Mouse (Mus musculus) kidney, adult 11 months (tissue): Measurements from ENCODE around the gene Fam131b.

ENCODE experiments used
- DNase-seq: peaks from one replicate; pipeline ENCODE4 v3.0.0; 2022

Gene Fam131b

DNA sequence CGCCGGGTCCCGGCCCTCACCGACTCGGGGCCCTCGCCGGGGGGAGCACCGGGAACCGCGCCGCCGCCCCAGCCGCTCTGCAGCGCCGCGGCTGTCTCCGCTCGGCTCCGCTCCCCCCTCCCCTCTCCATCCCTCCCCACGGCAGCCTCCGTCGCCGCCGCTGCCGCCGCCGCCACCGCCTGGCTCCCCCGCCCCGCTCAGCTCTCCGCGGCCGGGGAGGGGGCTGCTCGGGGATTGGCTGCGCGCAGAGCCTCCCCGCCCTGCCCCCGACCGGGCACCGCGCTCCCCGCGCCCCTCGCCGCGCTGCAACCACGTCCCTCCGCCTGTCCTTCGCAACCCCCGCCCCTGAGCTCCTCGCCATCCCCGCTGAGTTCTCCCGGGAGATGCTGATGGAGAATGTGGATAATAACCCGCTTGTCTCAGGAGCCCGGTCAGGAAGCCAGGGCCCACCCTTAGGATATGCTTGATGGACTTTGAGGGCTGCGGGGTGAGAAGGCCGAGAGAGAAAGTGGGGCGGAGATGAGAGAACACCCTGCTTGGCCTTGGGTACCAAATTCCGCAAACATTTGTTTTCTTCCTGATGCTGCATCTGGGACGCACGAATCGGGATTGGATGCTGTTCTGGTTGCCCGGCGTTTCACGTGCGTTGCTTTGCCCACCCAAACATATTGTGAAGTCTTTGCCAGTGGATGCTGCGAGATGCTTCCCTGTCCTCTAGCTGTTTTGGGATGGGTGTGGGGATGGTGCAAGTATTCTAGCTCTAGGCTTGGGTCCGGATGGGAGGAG is at the start of gene Fam131b:
Gene Fam131b (minus strand): TSS at position 162 of the 786 bp plus-strand sequence.
- DNase-seq = no peak

- no peak for DNase-seq
Observed at GRCm38 (mm10) chr6:42373669-42374430, 49.4 kb upstream of the Fam131b start.

- peak; percentile 81 for DNase-seq
Observed at GRCm38 (mm10) chr6:42372816-42373547, 48.5 kb upstream of the Fam131b start, which contains the start of gene Epha1. Epha1 (minus strand) TSS chr6:42373268.

- no peak for DNase-seq
Observed at GRCm38 (mm10) chr6:42372421-42372815, 48.0 kb upstream of the Fam131b start.

- no peak for DNase-seq
Observed at GRCm38 (mm10) chr6:42372001-42372400, 47.6 kb upstream of the Fam131b start.

- no peak for DNase-seq
Observed at GRCm38 (mm10) chr6:42370630-42371363, 46.4 kb upstream of the Fam131b start.

GRCm38 (mm10) chr6:42369870-42370269 is 45.4 kb upstream of the Fam131b start:
- DNase-seq = peak; percentile 73

- DNase-seq = no peak
Observed at GRCm38 (mm10) chr6:42365215-42365614, 40.8 kb upstream of the Fam131b start.

- no peak for DNase-seq
Observed at GRCm38 (mm10) chr6:42364607-42365006, 40.2 kb upstream of the Fam131b start.

DNA sequence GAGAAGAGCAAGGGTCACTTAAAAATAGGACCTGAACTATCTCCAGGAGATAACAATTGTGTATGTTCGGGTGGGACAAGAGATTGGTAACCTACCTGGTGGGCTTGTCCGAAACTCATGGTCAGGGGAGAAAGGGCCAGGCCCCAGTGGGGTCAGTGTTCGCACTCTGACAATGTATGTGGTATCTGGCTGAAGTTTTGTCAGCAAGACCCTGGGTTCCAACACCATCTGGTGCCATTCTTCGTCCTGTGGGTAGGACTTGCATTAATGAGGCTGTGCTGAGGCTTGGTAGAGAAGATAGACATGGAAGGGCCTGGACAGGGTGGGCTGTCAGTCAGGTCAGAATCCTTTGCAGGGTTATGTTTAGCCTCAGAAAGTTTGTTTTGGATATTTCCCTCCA is 39.6 kb upstream of the Fam131b start:
- DNase-seq = no peak

- DNase-seq = no peak
Observed at GRCm38 (mm10) chr6:42362974-42363373, 38.5 kb upstream of the Fam131b start.

GRCm38 (mm10) chr6:42362497-42362896 is 38.1 kb upstream of the Fam131b start:
- DNase-seq = no peak

DNA sequence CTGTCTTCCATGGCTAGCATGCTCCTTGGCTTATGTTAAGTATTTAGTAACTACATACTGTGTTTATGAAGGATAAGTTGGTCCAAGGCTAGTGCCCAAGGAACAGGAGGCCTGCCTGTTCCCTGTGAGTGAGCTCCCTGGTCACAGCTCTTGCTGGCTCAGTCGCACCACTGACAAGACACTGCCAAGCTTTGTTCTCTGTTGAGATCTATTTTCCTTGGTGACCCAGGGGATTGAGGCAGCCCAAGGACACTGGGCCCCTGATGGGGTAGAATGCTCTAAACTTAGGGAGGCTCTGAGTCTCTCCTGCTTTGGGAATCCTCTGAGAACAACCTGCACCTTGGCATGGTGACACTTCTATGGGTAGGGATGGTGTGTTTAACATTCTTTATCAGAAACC is 37.6 kb upstream of the Fam131b start:
- DNase-seq = no peak

GRCm38 (mm10) chr6:42361041-42361895 is 36.8 kb upstream of the Fam131b start:
- no peak for DNase-seq

DNA sequence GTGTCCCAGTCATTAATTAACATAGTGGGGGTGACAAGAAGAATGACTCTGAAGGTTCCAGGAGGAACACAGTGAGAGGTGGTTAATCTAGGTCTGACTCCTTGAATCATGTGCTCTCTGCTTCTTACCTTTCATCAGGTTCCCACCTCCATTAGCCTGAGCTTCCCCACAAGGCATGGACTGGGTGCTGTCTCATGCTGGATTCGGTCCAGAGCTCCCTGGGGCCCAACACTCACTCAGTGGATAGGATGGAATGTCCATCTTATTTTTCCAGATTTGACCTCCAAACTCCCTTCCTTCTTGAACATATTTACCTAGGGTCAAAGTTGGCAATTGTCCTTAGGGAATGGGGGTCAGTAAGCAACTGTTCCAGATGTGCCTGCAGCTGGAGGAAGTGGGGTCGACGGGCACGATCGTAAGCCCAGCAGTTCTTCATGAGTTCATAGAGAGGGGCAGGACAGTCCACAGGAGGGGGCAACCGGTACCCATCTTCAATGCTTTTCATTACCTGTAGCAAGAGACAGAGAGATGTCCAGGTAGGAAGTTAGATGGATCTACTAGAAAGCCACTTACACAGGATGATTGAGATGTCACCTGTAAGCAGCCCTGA is 35.9 kb upstream of the Fam131b start:
- no peak for DNase-seq

GRCm38 (mm10) chr6:42359364-42360147 is 35.1 kb upstream of the Fam131b start:
- DNase-seq = no peak

DNA sequence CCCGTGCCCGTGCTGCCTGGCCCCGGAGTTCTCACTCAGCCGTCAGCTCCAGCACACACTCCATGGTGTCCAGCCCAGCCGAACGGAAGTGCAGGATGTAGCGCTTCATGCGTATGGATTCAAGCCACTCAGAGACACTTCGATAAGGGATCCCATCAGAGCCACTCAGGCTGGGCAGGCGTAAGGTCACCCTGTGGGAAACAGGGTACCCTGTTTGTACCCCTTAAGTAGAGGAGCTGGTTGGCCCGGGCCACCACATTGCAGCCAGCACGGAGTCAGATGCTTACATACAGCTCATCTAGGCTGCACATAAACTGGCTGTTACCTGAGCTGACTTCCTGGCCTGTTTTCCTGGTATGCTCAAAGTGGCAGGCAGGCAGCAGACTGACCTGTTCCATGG is 34.5 kb upstream of the Fam131b start:
- DNase-seq = no peak

DNA sequence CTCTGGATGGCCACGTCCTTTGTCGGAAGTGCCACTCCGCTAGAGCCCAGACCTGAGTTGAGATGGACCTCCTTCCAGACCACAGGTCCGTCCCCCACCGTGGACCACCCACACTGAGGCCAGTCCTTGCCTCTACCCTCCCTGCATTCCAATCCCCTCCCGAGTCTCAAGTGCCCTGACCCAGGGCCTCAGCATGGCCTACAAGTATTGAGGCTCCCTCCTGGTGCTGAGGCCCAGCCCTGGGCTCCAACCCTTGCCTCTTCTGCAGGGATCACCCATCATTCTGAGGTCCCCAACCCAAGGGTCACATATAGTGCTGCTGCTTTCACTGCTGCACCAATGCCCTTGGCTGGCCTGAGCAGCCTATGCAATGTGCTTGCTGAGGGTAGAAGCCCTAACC is 33.5 kb upstream of the Fam131b start:
- no peak for DNase-seq

DNA sequence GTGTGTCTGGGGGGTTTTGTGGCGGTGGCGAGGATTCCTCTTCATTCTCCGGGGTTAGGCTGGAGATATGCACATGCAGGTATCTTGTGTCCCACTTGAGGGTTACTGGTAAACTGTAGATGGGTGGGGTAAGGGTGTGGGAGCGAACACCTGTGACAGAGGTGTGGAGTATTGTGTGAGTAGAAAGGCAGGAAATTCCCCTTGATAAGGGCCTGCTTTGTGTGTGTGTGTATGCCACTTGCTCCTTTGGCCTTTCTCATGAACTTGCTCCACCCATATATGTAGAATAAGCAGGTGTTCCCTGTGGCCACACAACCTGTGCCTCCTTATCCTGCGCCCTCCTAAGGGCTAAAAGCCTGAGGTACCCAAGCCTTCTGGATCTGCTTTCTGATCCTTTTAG is 32.5 kb upstream of the Fam131b start:
- DNase-seq = no peak

GRCm38 (mm10) chr6:42355794-42356600 is 31.6 kb upstream of the Fam131b start:
- no peak for DNase-seq
